Comparison of ENCODE assay signal across 8 mouse cellular contexts in the genomic region with DNA sequence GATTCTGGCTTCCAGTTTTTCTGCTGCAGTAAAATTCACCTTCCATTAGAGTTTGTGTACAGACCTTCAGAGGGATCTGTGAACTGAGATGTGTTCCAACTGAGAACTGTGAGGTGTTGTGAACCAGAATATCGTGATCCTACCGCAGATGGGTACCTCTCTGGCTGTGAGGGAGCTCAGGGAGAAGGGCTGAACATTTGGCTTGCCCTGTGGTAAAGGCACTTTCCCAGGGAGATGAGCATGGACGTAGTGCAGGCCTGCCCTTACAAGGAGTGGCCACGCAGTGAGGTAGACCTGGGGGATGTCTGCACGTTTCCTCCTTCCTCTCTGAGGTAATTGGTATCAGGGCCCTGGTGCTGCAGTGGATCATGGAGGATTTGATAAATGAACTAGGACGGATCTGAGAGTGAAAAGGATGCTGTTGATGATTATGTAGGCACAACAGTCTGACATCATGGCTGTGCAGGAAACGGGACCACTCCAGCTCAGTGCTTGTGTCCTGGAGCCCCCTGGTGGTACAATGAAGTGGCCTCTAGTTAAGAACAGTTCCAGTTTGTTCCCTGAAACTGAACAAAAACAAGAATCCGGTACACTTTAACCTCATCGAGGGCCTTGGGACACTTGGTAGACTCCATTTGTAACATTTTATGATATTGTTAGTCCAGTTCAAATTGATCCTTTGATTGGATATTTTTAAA. TPM values are rescaled to one million over a fixed set of nuclear protein-coding genes. Genes with fewer than 3 reads are reported as not detected.
DNase-seq lines count a peak whose midpoint lies in the region; ATAC-seq and TF ChIP-seq lines count a peak whose summit lies in the region.

No protein-coding gene starts in this region.

- dilution Hi-C loops in CH12.LX (cut with MboI; ENCODE audit: extremely low pct_ligation_motif_present, extremely low pct_unique_long_range_greater_than_20kb, low sequenced_read_pairs) = no loop called here

- TF ChIP-seq POLR2A in CH12.LX (IDR thresholded peaks at IDR 0.05; ENCODE audit: low read depth, low read length) = no peak
- TF ChIP-seq POLR2A in cerebellum, adult 2 months (IDR thresholded peaks at IDR 0.05; ENCODE audit: borderline replicate concordance, insufficient read depth, low read length) = no peak

- no peak overlapping the region for H3K4me2 ChIP-seq in intestine, postnatal 0 days (replicated peaks; ENCODE audit: low read depth)
- no peak overlapping the region for H3K4me2 ChIP-seq in intestine, embryonic 16.5 days (ENCODE audit: low read depth, low read length)
- no peak overlapping the region for H3K4me2 ChIP-seq in CH12.LX (ENCODE audit: insufficient read depth, low read depth, poor library complexity, severe bottlenecking)
- no peak overlapping the region for H3K4me2 ChIP-seq in limb, embryonic 11.5 days (ENCODE audit: low read depth, severe bottlenecking)

- TF ChIP-seq EP300 in CH12.LX (IDR thresholded peaks at IDR 0.05; ENCODE audit: low read length) = no peak

- H3K27me3 ChIP-seq in intestine, postnatal 0 days (replicated peaks; ENCODE audit: control insufficient read depth, insufficient read depth, low read length) = no peaks in the 10 kb centered on the region
- no peaks in the 10 kb centered on the region for H3K27me3 ChIP-seq in intestine, embryonic 16.5 days (replicated peaks; ENCODE audit: control insufficient read depth, insufficient read depth, low read length)
- H3K27me3 ChIP-seq in CH12.LX (replicated peaks) = no peaks in the 10 kb centered on the region
- H3K27me3 ChIP-seq in cerebellum, adult 2 months (ENCODE audit: control insufficient read depth, insufficient read depth, low read length) = no peaks in the 10 kb centered on the region
- no peaks in the 10 kb centered on the region for H3K27me3 ChIP-seq in limb, embryonic 11.5 days (ENCODE audit: control insufficient read depth, insufficient read depth, low read length)

- peak; percentile 93 for TF ChIP-seq CTCF in intestine, postnatal 0 days (IDR thresholded peaks at IDR 0.05; ENCODE audit: low read depth)
- peak; percentile 84 to 99 for TF ChIP-seq CTCF in CH12.LX (conservative IDR thresholded peaks at IDR 0.05 in 1 of 2, IDR thresholded peaks at IDR 0.05 in 1 of 2; ENCODE audit: low read depth in 2 of 2, low read length in 2 of 2)
- peak; percentile 71 for TF ChIP-seq CTCF in cerebellum, adult 2 months (IDR thresholded peaks at IDR 0.05; ENCODE audit: borderline replicate concordance, insufficient read depth, low read depth, low read length)

- no peak overlapping the region for H3K4me3 ChIP-seq in intestine, postnatal 0 days (ENCODE audit: low read depth, low read length)
- no peak overlapping the region for H3K4me3 ChIP-seq in intestine, embryonic 16.5 days (ENCODE audit: low read length)
- no peak overlapping the region for H3K4me3 ChIP-seq in CH12.LX (replicated peaks in 1 of 3; ENCODE audit: low read depth in 2 of 3, low read length in 2 of 3, poor library complexity in 1 of 3)
- no peak overlapping the region for H3K4me3 ChIP-seq in cerebellum, adult 2 months (replicated peaks; ENCODE audit: insufficient read depth, low read depth, low read length)
- no peak overlapping the region for H3K4me3 ChIP-seq in limb, embryonic 11.5 days (ENCODE audit: low read depth, low read length)

- peak; percentile 83 for DNase-seq in CH12.LX (ENCODE audit: extremely low read depth)
- DNase-seq in cerebellum, adult 2 months = peak; percentile 36 to 43
- peak; percentile 62 for DNase-seq in gastrocnemius, postnatal 10 days
- DNase-seq in limb, embryonic 11.5 days (ENCODE audit: low spot score) = peak; percentile 71
- peak; percentile 27 to 64 for DNase-seq in natural killer cell, adult 2 months (ENCODE audit: low spot score in 2 of 2)
- DNase-seq in thymus, postnatal 4 days = peak; percentile 85

- 0 out of 2 replicates have a peak, but pooled peaks cover 9% of the 10 kb centered on the region for H3K36me3 ChIP-seq in intestine, postnatal 0 days (ENCODE audit: control insufficient read depth, insufficient read depth)
- 0 out of 2 replicates have a peak, but pooled peaks cover 3% of the 10 kb centered on the region for H3K36me3 ChIP-seq in intestine, embryonic 16.5 days (ENCODE audit: control insufficient read depth, insufficient read depth, low read length)
- peaks cover 15 to 50% of the 10 kb centered on the region in 2 experiments for H3K36me3 ChIP-seq in CH12.LX (replicated peaks in 1 of 2; ENCODE audit: control insufficient read depth in 1 of 2, insufficient read depth in 1 of 2, low read length in 1 of 2)
- H3K36me3 ChIP-seq in limb, embryonic 11.5 days (ENCODE audit: control insufficient read depth, insufficient read depth, low read length) = no peaks in the 10 kb centered on the region; the same call in 1 of the 2 replicates

- no peaks in the 10 kb centered on the region for H3K4me1 ChIP-seq in intestine, postnatal 0 days (replicated peaks; ENCODE audit: control insufficient read depth, insufficient read depth, low read length)
- H3K4me1 ChIP-seq in intestine, embryonic 16.5 days (ENCODE audit: control insufficient read depth, insufficient read depth, low read length) = 0 out of 2 replicates have a peak, but pooled peaks cover 4% of the 10 kb centered on the region
- H3K4me1 ChIP-seq in CH12.LX (ENCODE audit: control insufficient read depth in 1 of 2, insufficient read depth in 2 of 2) = peaks cover 31 to 54% of the 10 kb centered on the region in 2 experiments
- 0 out of 2 replicates have a peak, but pooled peaks cover 3% of the 10 kb centered on the region for H3K4me1 ChIP-seq in cerebellum, adult 2 months (ENCODE audit: control insufficient read depth, insufficient read depth, low read length)
- no peaks in the 10 kb centered on the region for H3K4me1 ChIP-seq in limb, embryonic 11.5 days (ENCODE audit: control insufficient read depth, insufficient read depth, low read length)

- no peaks in the 10 kb centered on the region for H3K9me3 ChIP-seq in intestine, postnatal 0 days (ENCODE audit: control insufficient read depth)
- no peaks in the 10 kb centered on the region for H3K9me3 ChIP-seq in intestine, embryonic 16.5 days (ENCODE audit: control insufficient read depth, low read length)
- H3K9me3 ChIP-seq in CH12.LX (replicated peaks; ENCODE audit: low read length) = no peaks in the 10 kb centered on the region
- H3K9me3 ChIP-seq in limb, embryonic 11.5 days (ENCODE audit: control insufficient read depth, low read length) = no peaks in the 10 kb centered on the region

- no peak overlapping the region for H3K27ac ChIP-seq in intestine, postnatal 0 days (ENCODE audit: low read depth, low read length)
- no peak overlapping the region for H3K27ac ChIP-seq in intestine, embryonic 16.5 days (ENCODE audit: low read length)
- no peak overlapping the region for H3K27ac ChIP-seq in CH12.LX (ENCODE audit: insufficient read depth, low read depth)
- H3K27ac ChIP-seq in cerebellum, adult 2 months (ENCODE audit: insufficient read depth, low read length) = no peak overlapping the region
- no peak overlapping the region for H3K27ac ChIP-seq in limb, embryonic 11.5 days (replicated peaks; ENCODE audit: low read depth, low read length)

- in situ Hi-C loops in CH12.LX (cut with MboI; ENCODE audit: low pct_ligation_motif_present, low pct_unique_long_range_greater_than_20kb, low sequenced_read_pairs) = no loop called here

- no peak for ATAC-seq in intestine, postnatal 0 days
- no peak for ATAC-seq in intestine, embryonic 16.5 days
- ATAC-seq in limb, embryonic 11.5 days (ENCODE audit: insufficient number of reproducible peaks, low FRiP score, low TSS enrichment, low read depth) = no peak

- no peaks in the 10 kb centered on the region for H3K79me2 ChIP-seq in CH12.LX (replicated peaks; ENCODE audit: control insufficient read depth, extremely low read depth, insufficient read depth, poor library complexity, severe bottlenecking)

- TF ChIP-seq RAD21 in CH12.LX (IDR thresholded peaks at IDR 0.05; ENCODE audit: low read depth, low read length) = peak; percentile 99

- H3K9ac ChIP-seq in intestine, postnatal 0 days (ENCODE audit: low read depth, low read length) = no peak overlapping the region
- no peak overlapping the region for H3K9ac ChIP-seq in intestine, embryonic 16.5 days (ENCODE audit: low read depth, low read length)
- H3K9ac ChIP-seq in CH12.LX (ENCODE audit: insufficient read depth, low read depth) = no peak overlapping the region
- H3K9ac ChIP-seq in limb, embryonic 11.5 days (ENCODE audit: low read length) = no peak overlapping the region

- 61% methylated on average over 9 of the region's 9 CpGs for WGBS in intestine, postnatal 0 days
- 56% methylated on average over 9 of the region's 9 CpGs for whole genome bisulfite sequencing in intestine, embryonic 16.5 days
- WGBS in cerebellum, adult 2 months = 57% methylated on average over 9 of the region's 9 CpGs
- WGBS in limb, embryonic 11.5 days = 63% methylated on average over 9 of the region's 9 CpGs

RNA-seq across cellular contexts. Expression of gene Ncbp3, which starts 8.3 kb away (rescaled TPM):
- 3.4 and 4.6 TPM in 2 replicates for polyA plus RNA-seq in intestine, postnatal 0 days (2015; fragmentation: Nextera tagmentation; extraction: Ambion mirVana)
- 7.7 and 8.3 TPM in 2 replicates for polyA plus RNA-seq in intestine, embryonic 16.5 days (2015; fragmentation: Nextera tagmentation; extraction: Ambion mirVana)
- total RNA-seq in CH12.LX (2012; rRNA removed) (12.1 and 13.0 TPM in 2 replicates), CH12.LX (2014; rRNA removed) (11.9 and 12.1 TPM in 2 replicates)
- polyA plus RNA-seq in CH12.LX (2012; ENCODE audit: insufficient read length, low read depth) = 13.9 and 15.0 TPM in 2 replicates
- 6.4 and 6.5 TPM in 2 replicates for polyA plus RNA-seq in cerebellum, adult 2 months (2012; rRNA removed)
- total RNA-seq in gastrocnemius, postnatal 10 days (2021) = 1 to 10 TPM; 4.6 to 6.6 TPM
- 13.8 and 14.4 TPM in 2 replicates for polyA plus RNA-seq in limb, embryonic 11.5 days (2014; fragmentation: Nextera tagmentation; extraction: Ambion mirVana)

RNA-seq across cellular contexts. Expression of gene Camkk1, which starts 20.4 kb away (rescaled TPM):
- 3.2 and 3.5 TPM in 2 replicates for polyA plus RNA-seq in intestine, postnatal 0 days (2015; fragmentation: Nextera tagmentation; extraction: Ambion mirVana)
- polyA plus RNA-seq in intestine, embryonic 16.5 days (2015; fragmentation: Nextera tagmentation; extraction: Ambion mirVana) = 8.1 and 8.9 TPM in 2 replicates
- total RNA-seq in CH12.LX (2012; rRNA removed) (8.2 and 9.1 TPM in 2 replicates), CH12.LX (2014; rRNA removed) (5.1 and 6.8 TPM in 2 replicates)
- polyA plus RNA-seq in CH12.LX (2012; ENCODE audit: insufficient read length, low read depth) = 5.0 and 5.4 TPM in 2 replicates
- polyA plus RNA-seq in cerebellum, adult 2 months (2012; rRNA removed) = 68.8 and 70.8 TPM in 2 replicates
- total RNA-seq in gastrocnemius, postnatal 10 days (2021) = 1 to 10 TPM; 1.7 to 2.2 TPM
- polyA plus RNA-seq in limb, embryonic 11.5 days (2014; fragmentation: Nextera tagmentation; extraction: Ambion mirVana) = 2.7 and 3.0 TPM in 2 replicates

RNA-seq across cellular contexts. Expression of gene P2rx1, which starts 40.3 kb away (rescaled TPM):
- 3.4 and 4.1 TPM in 2 replicates for polyA plus RNA-seq in intestine, postnatal 0 days (2015; fragmentation: Nextera tagmentation; extraction: Ambion mirVana)
- polyA plus RNA-seq in intestine, embryonic 16.5 days (2015; fragmentation: Nextera tagmentation; extraction: Ambion mirVana) = 15.7 and 16.5 TPM in 2 replicates
- total RNA-seq in CH12.LX (2012; rRNA removed) (12.3 and 21.5 TPM in 2 replicates), CH12.LX (2014; rRNA removed) (15.9 and 18.9 TPM in 2 replicates)
- 22.8 and 23.3 TPM in 2 replicates for polyA plus RNA-seq in CH12.LX (2012; ENCODE audit: insufficient read length, low read depth)
- polyA plus RNA-seq in cerebellum, adult 2 months (2012; rRNA removed) = 0.41 and 0.46 TPM in 2 replicates
- 1 to 10 TPM in 1 of 2 experiments, under 1 TPM in 1; 0.85 to 1.2 TPM for total RNA-seq in gastrocnemius, postnatal 10 days (2021)
- 1.3 and 2.0 TPM in 2 replicates for polyA plus RNA-seq in limb, embryonic 11.5 days (2014; fragmentation: Nextera tagmentation; extraction: Ambion mirVana)

RNA-seq across cellular contexts. Expression of gene Itgae, which starts 51.1 kb away (rescaled TPM):
- 0.30 and 0.31 TPM in 2 replicates for polyA plus RNA-seq in intestine, postnatal 0 days (2015; fragmentation: Nextera tagmentation; extraction: Ambion mirVana)
- polyA plus RNA-seq in intestine, embryonic 16.5 days (2015; fragmentation: Nextera tagmentation; extraction: Ambion mirVana) = 0.37 TPM in 2 replicates
- total RNA-seq in CH12.LX (2012; rRNA removed) = 0.21 TPM in 2 replicates
- 0.17 and 0.27 TPM in 2 replicates for total RNA-seq in CH12.LX (2014; rRNA removed)
- 0.26 and 0.37 TPM in 2 replicates for polyA plus RNA-seq in CH12.LX (2012; ENCODE audit: insufficient read length, low read depth)
- polyA plus RNA-seq in cerebellum, adult 2 months (2012; rRNA removed) = 0.24 and 0.33 TPM in 2 replicates
- under 1 TPM; 0.05 to 0.20 TPM for total RNA-seq in gastrocnemius, postnatal 10 days (2021)
- polyA plus RNA-seq in limb, embryonic 11.5 days (2014; fragmentation: Nextera tagmentation; extraction: Ambion mirVana) = 0.51 and 0.54 TPM in 2 replicates
